Mouse (Mus musculus): Measurements from ENCODE around the gene Pde4c.
A peak's percentile ranks its signal among the peaks of the same experiment; 100 is the strongest.

Pde4c gene

DNA sequence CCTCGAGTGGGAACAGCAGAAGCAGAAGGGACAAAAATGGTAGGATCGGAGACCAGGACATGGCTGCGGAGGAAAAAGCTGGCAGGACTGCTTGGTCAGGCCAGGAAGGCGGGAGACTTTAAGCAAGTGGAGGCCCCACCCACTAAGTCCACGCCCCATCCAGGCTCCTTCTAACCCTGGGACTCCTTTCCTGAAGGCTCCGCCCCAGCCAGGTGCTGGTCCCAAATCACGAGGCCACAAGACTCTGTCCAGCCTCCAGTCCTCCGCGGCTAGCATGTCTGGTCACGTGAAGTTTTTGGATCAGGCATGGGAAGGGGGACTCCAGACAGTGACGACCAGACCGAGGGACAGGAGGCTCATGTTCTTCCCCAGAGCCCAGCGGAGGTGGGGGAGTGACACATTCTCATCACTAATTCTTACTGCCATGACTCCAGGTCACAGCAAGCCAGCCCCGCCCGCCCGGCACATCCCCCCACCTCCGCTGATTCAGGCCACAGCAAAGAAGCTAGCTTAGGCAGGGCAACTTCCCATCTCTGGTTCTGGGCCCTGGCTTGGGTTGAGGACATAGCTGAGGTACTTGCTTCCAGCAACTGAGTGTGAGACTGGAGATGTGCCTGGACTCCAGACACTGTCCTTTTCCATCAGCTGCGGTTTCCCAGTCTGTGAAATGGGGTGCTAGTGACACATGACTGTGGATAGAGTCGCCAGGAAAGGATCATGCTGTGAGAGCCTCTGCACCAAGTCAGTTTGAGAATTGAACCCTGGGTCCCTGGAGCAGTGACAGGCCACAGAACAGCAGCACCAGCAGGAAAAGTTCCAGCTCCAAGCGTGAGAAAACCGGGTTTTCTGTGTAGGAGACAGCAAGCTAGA, 43.3 kb downstream of the Pde4c start:
- peak; percentile 61 to 71 for DNase-seq

- peak in 1 of 2 experiments; percentile 31 for DNase-seq
Measured at GRCm38 (mm10) chr8:70767503-70767902, 44.0 kb downstream of the Pde4c start.

GRCm38 (mm10) chr8:70768231-70768776, 44.8 kb downstream of the Pde4c start:
- DNase-seq = peak; percentile 22 to 53

DNA sequence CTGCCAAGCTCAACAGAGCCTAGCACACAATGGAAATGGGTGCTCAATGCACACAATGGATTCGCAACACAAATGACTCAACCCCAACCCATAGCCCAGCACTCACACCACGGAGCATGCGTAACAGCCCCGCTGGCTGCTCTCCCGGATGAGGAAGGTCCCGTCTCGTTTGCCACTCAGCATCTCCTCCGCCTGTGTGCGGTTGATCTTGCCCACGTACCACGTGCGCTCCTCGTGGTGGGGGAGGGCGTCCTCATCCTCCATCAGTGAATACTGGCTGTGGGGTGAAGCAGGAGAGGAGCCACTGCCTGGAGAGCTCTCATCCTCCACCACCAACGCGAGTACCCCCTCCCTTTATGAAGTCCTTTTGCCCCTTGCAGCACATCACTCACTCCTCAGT, 45.4 kb downstream of the Pde4c start:
- DNase-seq = peak; percentile 20 to 41

DNA sequence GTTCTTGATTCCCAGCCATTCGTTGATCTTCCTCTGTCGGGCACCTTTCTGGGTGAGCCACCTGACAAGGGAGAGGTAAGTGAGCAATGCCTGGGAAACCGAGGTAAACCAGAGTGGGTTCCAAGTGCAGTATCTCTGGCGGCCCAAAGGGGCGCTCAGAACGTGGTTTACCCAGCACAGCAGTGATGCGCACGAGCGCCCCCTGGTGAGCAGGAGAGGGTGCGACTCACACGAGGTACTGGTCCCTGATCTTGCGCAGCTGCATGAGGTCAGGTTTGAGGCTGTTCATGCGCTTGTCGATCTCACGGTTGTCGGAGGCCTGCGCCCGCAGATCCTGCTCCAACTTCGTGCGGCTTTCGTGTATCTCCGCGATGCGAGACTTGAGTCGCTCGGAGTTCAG, 45.8 kb downstream of the Pde4c start:
- peak; percentile 94 to 98 for DNase-seq

- DNase-seq = no peak
Measured at GRCm38 (mm10) chr8:70769858-70770257, 46.3 kb downstream of the Pde4c start.

DNA sequence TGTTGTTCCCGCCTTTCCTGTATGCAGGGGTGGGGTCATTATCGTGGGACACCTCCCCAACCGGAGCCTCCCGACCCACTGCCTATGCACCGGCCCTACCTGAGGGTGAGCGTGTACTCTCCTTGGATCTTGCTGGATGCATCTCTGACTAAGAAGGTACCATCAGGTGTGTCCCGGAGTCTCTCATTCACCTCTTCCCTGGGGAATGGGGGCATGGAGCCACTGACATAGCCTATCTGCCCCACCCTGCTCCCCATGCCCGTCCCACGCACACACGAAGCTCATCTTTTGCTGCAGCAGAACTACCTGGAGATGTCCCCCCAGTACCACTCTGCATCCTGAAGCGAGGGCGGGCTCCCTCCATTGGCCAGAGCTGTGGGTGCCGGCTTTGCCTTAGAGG, 47.2 kb downstream of the Pde4c start:
- no peak for DNase-seq

- DNase-seq = peak in 1 of 2 experiments; percentile 10
Measured at GRCm38 (mm10) chr8:70771217-70771616, 47.7 kb downstream of the Pde4c start.

GRCm38 (mm10) chr8:70772075-70772474, 48.6 kb downstream of the Pde4c start:
- peak in 1 of 2 experiments; percentile 27 for DNase-seq

DNA sequence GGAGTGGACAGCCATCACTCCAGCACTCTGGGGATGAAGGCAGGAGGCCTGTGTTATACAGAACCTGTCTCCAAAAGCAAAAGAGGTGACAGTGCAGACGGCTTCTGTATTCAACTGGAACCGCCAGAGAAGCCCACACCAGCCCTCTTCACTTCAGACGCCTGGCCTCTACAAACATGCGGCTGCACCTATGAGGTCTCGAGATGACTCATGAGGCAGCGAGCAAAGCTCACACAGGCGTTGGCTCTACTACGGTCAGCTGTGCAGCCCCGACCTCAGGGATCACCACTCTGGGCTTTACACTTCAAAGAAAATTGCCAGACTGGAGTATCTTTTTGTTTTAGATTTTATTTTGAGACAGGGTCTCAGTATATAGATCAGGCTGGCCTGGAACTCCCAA, 49.4 kb downstream of the Pde4c start:
- peak in 1 of 2 experiments; percentile 20 for DNase-seq

DNA sequence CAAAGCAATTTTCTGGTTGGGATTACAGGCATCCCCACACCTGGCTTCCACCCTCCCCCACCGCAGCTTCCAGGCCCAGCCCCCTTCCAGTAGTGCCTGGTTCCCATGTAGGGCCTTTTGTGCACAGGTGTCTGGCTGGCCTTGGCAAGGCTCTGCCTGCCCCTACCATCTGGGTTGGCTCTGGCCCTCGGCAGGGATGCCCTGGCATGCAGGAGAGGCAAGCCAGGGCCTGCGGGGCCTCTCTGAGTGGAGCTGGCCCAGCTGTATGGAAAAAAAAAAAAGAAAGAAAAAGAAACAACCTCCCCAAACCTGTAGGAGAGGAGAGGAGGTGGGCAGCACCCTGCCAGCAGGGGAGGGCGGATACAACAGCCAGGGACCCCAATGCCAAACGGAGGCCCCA, 49.9 kb downstream of the Pde4c start:
- DNase-seq = peak; percentile 81 to 85

DNA sequence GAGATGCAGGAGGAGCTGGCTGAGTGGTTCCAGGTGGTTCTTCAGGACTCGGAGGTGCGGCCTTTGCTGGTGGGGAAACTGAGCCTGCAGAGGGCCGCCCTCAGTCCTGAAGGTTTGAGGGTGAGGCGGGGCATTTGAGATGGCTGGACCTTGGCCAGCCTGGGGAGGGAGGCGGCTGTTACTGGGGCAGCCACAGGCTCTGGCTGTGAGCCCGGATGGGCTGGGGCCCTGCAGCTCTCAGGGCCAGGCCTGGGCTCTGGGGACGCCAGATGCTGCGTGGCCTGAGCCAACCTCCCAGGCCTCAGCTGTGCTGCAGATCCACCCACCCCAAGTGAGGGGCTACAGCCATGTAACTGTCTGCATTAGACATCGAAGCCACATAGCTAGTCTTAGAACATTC, 50.3 kb downstream of the Pde4c start:
- DNase-seq = peak; percentile 82 to 89

GRCm38 (mm10) chr8:70774740-70775139, 51.2 kb downstream of the Pde4c start:
- peak in 1 of 2 experiments; percentile 44 for DNase-seq

GRCm38 (mm10) chr8:70775227-70775626, 51.7 kb downstream of the Pde4c start:
- DNase-seq = peak; percentile 38 to 51

- DNase-seq = peak; percentile 54 to 60
Measured at GRCm38 (mm10) chr8:70775851-70776495, 52.5 kb downstream of the Pde4c start.

DNA sequence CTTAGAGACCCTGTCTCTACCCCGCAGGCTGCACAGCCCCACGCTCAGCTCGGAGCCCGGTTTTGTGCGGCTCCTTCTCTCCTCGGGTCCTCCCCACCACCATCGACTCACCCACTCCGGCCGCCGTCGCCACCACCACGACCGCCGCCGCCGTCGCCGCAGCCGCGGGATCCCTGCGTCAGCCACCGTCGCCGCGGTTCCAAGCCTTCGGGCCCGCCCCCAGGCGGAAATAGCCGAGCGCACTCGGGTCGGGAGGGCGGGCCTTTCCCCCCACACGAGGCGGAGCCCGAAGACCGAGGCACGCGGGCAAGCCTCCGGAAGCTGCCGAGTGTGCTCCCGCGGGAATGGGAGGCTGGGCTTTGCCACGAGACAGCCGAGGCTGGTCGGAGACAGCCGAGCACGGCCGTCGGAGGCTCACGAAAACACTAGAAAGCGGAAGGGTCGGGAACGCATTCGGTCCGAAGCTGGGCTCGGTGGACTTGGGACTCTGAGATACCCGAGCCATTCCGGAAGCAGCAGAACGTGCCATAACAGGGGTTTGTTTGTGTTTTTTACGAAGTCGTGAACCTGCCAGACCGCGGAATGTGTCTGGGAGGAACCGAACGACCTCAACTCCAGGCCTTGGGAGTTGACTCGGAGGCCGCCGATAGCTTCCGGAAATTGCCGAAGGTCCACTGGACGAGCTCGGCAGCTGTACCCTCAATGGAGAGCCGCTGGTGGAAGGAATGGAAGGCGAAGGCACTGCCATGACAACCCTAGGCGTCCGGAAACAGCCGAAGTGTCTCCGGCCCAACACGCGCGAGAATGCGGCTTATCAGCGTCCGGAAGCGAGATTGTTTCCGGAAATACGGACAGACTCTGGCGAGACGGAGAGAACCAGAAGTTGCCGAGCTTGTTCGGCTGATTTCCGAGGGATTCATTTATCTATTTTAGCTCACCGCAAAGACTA, 53.2 kb downstream of the Pde4c start, which contains the start of gene Pik3r2:
Gene Pik3r2 (minus strand): TSS at position 218 of the 949 bp plus-strand sequence.
- peak; percentile 99 for DNase-seq

GRCm38 (mm10) chr8:70780093-70780492, 56.6 kb downstream of the Pde4c start:
- no peak for DNase-seq

- no peak for DNase-seq
Measured at GRCm38 (mm10) chr8:70786291-70787050, 63.0 kb downstream of the Pde4c start.

DNA sequence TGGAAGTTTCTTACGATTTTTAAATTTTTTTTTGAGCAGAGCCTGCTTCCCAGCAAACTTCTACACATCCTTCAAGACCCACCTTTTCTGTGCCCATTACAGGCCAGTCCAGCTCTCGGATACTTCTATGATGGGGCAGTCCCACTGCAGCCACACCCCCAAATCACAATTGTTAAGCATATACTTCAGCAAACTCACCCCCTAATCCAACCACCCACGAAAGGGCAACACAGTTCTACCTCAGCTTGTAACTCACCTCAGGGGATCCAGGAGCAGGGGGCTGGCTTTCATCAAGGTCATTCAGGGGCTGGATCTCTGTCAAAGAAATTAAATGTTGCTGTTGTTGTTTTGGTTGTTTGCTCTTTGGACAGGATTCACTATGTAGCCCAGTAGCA, 63.5 kb downstream of the Pde4c start:
- DNase-seq = no peak

DNA sequence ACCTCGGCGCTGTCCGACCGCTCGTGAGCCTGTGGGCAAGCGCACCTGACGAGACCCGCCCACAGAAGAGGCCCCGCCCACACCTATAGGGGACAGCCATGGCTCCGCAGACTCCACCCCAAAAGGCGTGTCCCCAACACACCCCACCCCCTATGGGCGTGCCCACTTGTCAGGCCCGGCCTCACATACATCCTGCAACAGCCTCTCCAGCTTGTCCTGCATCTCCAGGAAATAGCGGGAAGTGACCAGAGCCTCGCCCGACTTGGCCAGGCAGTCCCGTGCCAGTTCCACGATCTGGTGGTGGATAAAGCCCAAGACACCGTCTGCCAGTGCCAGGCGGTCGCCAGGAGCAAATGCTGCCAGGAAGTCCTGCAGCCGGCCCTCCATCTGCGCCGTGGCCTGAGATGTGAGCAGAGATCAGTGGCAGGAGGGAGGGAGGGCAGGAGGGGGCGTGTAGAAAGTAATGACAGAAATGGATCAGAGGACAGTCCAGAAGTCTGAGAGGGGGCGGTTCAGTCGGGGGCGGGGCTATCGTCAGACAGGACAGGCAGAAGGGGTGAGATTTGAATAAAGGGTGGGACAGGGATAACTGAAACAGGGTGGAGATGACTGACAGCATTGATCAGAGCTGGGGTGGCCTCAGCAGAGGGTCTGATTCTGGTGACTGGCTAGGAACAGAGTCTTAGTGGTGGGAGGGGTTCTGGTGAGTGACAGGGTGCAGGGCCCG, 64.6 kb downstream of the Pde4c start:
- peak; percentile 90 to 94 for DNase-seq

GRCm38 (mm10) chr8:70789046-70789445, 65.5 kb downstream of the Pde4c start:
- DNase-seq = peak; percentile 40 to 41
